Mouse (Mus musculus): Measurements from ENCODE around the gene Wdcp.

DNA sequence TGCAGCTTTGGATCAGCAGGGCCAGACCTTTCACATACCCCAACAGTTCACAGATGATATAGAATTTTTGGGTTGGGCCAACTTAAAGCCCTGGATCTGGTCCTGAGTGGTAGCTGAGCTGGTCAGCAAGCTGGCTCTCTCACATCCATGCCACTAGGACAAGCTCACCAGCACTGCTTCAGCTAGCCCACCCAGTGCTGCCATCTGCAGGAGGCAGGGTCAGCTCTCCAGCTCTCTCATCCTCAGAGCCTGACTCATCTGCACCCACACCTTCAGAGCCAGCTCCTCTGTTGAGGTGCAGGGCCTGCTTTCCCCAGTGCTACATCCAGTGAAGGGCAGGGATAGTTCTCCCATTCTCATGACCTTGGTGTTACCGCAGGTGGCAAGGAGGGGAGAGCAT, 49.4 kb upstream of the Wdcp start:
- TF ChIP-seq CTCF (IDR thresholded peaks at IDR 0.05; ENCODE audit: borderline replicate concordance, insufficient read depth, low read depth, low read length) (peak; percentile 47), POLR2A (IDR thresholded peaks at IDR 0.05; ENCODE audit: borderline replicate concordance, insufficient read depth, low read length) (no peak)

Data from cerebellum, adult 2 months (tissue).